Mouse (Mus musculus): ENCODE results near the gene Fam53b. TPM values are rescaled to one million over a fixed set of nuclear protein-coding genes. Genes with fewer than 3 reads are reported as not detected.

The Fam53b gene
- total RNA-seq, 1 experiment = 8.6 TPM

DNA sequence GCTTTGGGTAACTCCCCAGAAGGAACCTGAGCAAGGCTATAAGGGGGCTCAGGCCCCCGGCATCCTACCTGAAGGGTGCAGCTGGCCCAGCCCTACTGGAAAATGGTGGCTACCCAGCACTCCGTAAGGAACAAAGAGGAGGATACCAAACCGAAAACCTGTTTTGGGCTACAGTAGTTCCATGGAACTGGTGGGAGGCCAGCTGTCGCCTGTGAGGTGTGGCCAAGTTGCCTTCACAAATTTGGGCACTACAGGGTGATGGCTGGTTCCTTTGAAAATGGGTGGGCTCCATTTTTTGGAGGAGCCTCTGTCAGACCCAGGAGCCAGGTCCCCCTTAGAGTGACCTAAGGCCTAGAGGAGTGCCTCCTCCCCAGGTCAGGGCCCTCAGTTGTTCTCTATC lies 98.4 kb downstream of the Fam53b start:
- in situ Hi-C loops (cut with MboI; ENCODE audit: low sequenced_read_pairs in 2 of 2, unreplicated experiment in 2 of 2) = no loop called here
- H3K4me1 ChIP-seq (ENCODE audit: control insufficient read depth in 2 of 2, insufficient read depth in 2 of 2, low read length in 2 of 2, poor library complexity in 1 of 2) = peaks cover 2 to 6% of the 10 kb centered on the region in 2 experiments; a peak in 1 of 4 replicates
- H3K9ac ChIP-seq (ENCODE audit: insufficient read depth, low read depth, low read length, poor library complexity, severe bottlenecking) = no peak overlapping the region
- no peaks in the 10 kb centered on the region for H3K36me3 ChIP-seq (ENCODE audit: control insufficient read depth, insufficient read depth, low read length, poor library complexity, severe bottlenecking)
- H3K4me3 ChIP-seq (ENCODE audit: insufficient read depth in 1 of 2, low read depth in 1 of 2, low read length in 2 of 2, poor library complexity in 1 of 2, severe bottlenecking in 1 of 2) = no peak overlapping the region
- no peak overlapping the region for H3K27ac ChIP-seq (ENCODE audit: insufficient read depth, low read depth, low read length, poor library complexity, severe bottlenecking)
- no peaks in the 10 kb centered on the region for H3K9me3 ChIP-seq (ENCODE audit: control insufficient read depth, insufficient read depth, low read depth, low read length)
- DNase-seq (ENCODE audit: low read depth, low spot score) = no peak
- no peak for TF ChIP-seq CHD2 (IDR thresholded peaks at IDR 0.05; ENCODE audit: low read depth, low read length)
- TF ChIP-seq HCFC1 (IDR thresholded peaks at IDR 0.05; ENCODE audit: borderline replicate concordance, insufficient read depth, low read length) = no peak
- TF ChIP-seq MAFK (IDR thresholded peaks at IDR 0.05; ENCODE audit: insufficient read depth, low read depth, low read length) = no peak
- TF ChIP-seq ZC3H11A (IDR thresholded peaks at IDR 0.05; ENCODE audit: borderline replicate concordance, low read depth, low read length) = no peak
- TF ChIP-seq ZNF384 (IDR thresholded peaks at IDR 0.05; ENCODE audit: low read depth, low read length) = no peak

DNA sequence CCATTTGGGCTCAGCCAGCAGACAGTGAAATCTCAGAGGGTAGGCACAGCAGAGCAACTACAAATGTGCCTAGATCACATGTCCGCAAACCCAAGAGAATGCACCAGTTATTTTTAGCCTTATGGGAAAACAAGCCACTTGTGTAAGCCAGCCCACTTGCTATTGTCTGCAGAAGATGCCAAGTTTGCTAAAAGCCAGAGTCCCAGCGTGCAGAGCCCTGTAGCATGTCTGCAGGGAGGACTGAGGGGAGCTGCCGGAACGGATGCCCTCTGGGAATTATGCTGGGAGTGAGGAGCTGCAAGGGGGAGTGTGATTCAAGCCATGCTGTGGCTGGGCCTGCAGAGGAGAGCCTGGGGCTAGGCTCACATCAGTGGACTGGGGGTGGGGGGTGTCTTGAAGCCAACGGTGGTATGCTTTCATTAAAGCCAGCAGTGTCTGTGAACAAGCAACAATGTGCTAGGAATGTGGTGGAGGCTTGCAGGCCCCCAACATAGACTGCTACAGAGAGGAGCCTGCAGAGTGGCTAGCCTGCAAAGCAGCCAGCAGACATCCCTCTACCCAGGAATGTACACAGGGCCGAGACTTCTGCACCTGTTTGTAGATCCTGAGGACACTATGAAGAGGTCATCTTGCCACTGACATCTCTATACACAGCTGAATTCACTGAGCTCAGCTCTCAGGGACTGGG lies 99.3 kb downstream of the Fam53b start:
- H3K27ac ChIP-seq (ENCODE audit: insufficient read depth, low read depth, low read length, poor library complexity, severe bottlenecking) = no peak overlapping the region
- in situ Hi-C loops (cut with MboI; ENCODE audit: low sequenced_read_pairs in 2 of 2, unreplicated experiment in 2 of 2) = no loop called here
- no peak overlapping the region for H3K9ac ChIP-seq (ENCODE audit: insufficient read depth, low read depth, low read length, poor library complexity, severe bottlenecking)
- TF ChIP-seq CHD2 (IDR thresholded peaks at IDR 0.05; ENCODE audit: low read depth, low read length) = no peak
- TF ChIP-seq HCFC1 (IDR thresholded peaks at IDR 0.05; ENCODE audit: borderline replicate concordance, insufficient read depth, low read length) = no peak
- TF ChIP-seq MAFK (IDR thresholded peaks at IDR 0.05; ENCODE audit: insufficient read depth, low read depth, low read length) = no peak
- no peak for TF ChIP-seq ZC3H11A (IDR thresholded peaks at IDR 0.05; ENCODE audit: borderline replicate concordance, low read depth, low read length)
- TF ChIP-seq ZNF384 (IDR thresholded peaks at IDR 0.05; ENCODE audit: low read depth, low read length) = no peak
- H3K36me3 ChIP-seq (ENCODE audit: control insufficient read depth, insufficient read depth, low read length, poor library complexity, severe bottlenecking) = no peaks in the 10 kb centered on the region
- H3K4me1 ChIP-seq (ENCODE audit: control insufficient read depth in 2 of 2, insufficient read depth in 2 of 2, low read length in 2 of 2, poor library complexity in 1 of 2) = peaks cover 2 to 6% of the 10 kb centered on the region in 2 experiments; a peak in 1 of 4 replicates
- DNase-seq (ENCODE audit: low read depth, low spot score) = no peak
- no peaks in the 10 kb centered on the region for H3K9me3 ChIP-seq (ENCODE audit: control insufficient read depth, insufficient read depth, low read depth, low read length)
- H3K4me3 ChIP-seq (ENCODE audit: insufficient read depth in 1 of 2, low read depth in 1 of 2, low read length in 2 of 2, poor library complexity in 1 of 2, severe bottlenecking in 1 of 2) = no peak overlapping the region

DNA sequence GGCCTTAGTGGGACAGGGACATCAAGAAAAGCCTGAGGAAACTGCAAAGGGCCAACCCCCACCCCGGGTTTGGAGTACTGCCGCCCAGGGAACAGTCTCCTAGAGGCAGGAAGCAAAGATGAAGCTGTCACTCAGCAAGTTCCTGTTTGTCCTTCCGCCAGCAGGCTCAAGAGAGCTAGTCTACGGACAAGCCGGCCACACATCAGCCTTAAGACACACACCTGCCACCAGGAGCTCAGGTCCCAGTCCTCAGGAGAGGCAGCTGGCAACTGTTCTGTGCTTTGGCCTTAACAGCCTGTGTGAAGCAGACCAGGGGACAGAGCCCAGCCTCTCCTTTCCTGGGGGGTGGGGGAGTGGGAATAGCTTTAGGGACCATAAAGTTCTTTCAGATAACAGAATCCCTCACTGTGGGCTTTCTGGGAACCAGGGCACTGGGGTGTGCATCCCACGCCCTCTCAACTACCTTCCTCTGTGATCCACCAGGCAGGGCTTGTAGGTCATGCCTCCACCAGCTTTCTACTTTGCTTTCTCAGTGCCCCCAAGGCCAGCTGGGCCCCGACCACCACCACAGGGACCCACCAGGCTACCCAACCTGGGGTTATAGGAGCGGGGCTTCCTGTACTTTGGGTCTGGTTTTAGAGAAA lies 100.1 kb downstream of the Fam53b start:
- no peak overlapping the region for H3K4me3 ChIP-seq (ENCODE audit: insufficient read depth in 1 of 2, low read depth in 1 of 2, low read length in 2 of 2, poor library complexity in 1 of 2, severe bottlenecking in 1 of 2)
- TF ChIP-seq CHD2 (IDR thresholded peaks at IDR 0.05; ENCODE audit: low read depth, low read length) (no peak), ZNF384 (IDR thresholded peaks at IDR 0.05; ENCODE audit: low read depth, low read length) (no peak), MAFK (IDR thresholded peaks at IDR 0.05; ENCODE audit: insufficient read depth, low read depth, low read length) (no peak), HCFC1 (IDR thresholded peaks at IDR 0.05; ENCODE audit: borderline replicate concordance, insufficient read depth, low read length) (no peak), ZC3H11A (IDR thresholded peaks at IDR 0.05; ENCODE audit: borderline replicate concordance, low read depth, low read length) (no peak)
- no peaks in the 10 kb centered on the region for H3K36me3 ChIP-seq (ENCODE audit: control insufficient read depth, insufficient read depth, low read length, poor library complexity, severe bottlenecking)
- no peak overlapping the region for H3K27ac ChIP-seq (ENCODE audit: insufficient read depth, low read depth, low read length, poor library complexity, severe bottlenecking)
- no peaks in the 10 kb centered on the region for H3K9me3 ChIP-seq (ENCODE audit: control insufficient read depth, insufficient read depth, low read depth, low read length)
- H3K4me1 ChIP-seq (ENCODE audit: control insufficient read depth in 2 of 2, insufficient read depth in 2 of 2, low read length in 2 of 2, poor library complexity in 1 of 2) = peaks cover 2 to 6% of the 10 kb centered on the region in 2 experiments; a peak in 1 of 4 replicates
- no peak for DNase-seq (ENCODE audit: low read depth, low spot score)
- H3K9ac ChIP-seq (ENCODE audit: insufficient read depth, low read depth, low read length, poor library complexity, severe bottlenecking) = no peak overlapping the region
- in situ Hi-C loops (cut with MboI; ENCODE audit: low sequenced_read_pairs in 2 of 2, unreplicated experiment in 2 of 2) = no loop called here

DNA sequence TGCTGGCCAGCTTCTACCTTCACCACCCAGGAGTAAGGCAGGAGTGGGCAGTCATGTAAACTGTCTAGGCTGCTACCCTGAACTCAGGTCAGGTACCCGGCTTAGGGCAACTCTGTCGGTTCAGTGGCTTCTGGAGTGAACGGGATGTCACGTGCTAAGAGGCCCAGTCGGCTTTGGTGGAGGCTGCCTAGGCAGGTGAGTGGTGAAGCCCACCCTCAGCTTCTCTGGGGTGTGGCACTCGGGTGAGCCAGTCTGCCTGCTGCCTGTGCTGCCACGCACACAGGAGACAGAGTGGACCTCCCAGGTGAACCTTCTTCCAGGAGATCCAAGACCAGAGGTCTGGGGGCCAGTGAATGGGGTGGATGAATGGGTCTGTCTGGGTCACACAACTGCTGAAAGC lies 100.7 kb downstream of the Fam53b start:
- no peak for TF ChIP-seq ZC3H11A (IDR thresholded peaks at IDR 0.05; ENCODE audit: borderline replicate concordance, low read depth, low read length)
- DNase-seq (ENCODE audit: low read depth, low spot score) = no peak
- H3K4me1 ChIP-seq (ENCODE audit: control insufficient read depth in 2 of 2, insufficient read depth in 2 of 2, low read length in 2 of 2, poor library complexity in 1 of 2) = peaks cover 2 to 6% of the 10 kb centered on the region in 2 experiments; a peak in 1 of 4 replicates
- no peaks in the 10 kb centered on the region for H3K9me3 ChIP-seq (ENCODE audit: control insufficient read depth, insufficient read depth, low read depth, low read length)
- in situ Hi-C loops (cut with MboI; ENCODE audit: low sequenced_read_pairs in 2 of 2, unreplicated experiment in 2 of 2) = no loop called here
- H3K9ac ChIP-seq (ENCODE audit: insufficient read depth, low read depth, low read length, poor library complexity, severe bottlenecking) = no peak overlapping the region
- H3K4me3 ChIP-seq (ENCODE audit: insufficient read depth in 1 of 2, low read depth in 1 of 2, low read length in 2 of 2, poor library complexity in 1 of 2, severe bottlenecking in 1 of 2) = no peak overlapping the region
- no peaks in the 10 kb centered on the region for H3K36me3 ChIP-seq (ENCODE audit: control insufficient read depth, insufficient read depth, low read length, poor library complexity, severe bottlenecking)
- no peak overlapping the region for H3K27ac ChIP-seq (ENCODE audit: insufficient read depth, low read depth, low read length, poor library complexity, severe bottlenecking)
